Mouse (Mus musculus) CH12F3 (cell line): ENCODE data around the gene Tbc1d17.

Experiments
- in situ Hi-C: fragments of 300-500 bp; cut with MboI; formaldehyde crosslinking; loops from 2 replicates; pipeline ENCODE4 v1.14.3; 2020; ENCODE audit warnings: low sequenced_read_pairs

Tbc1d17 gene

GRCm38 (mm10) chr7:44835373-44836015, 13.4 kb downstream of the Tbc1d17 start:
- in situ Hi-C loops, result no loop called here

GRCm38 (mm10) chr7:44832763-44833162, 16.1 kb downstream of the Tbc1d17 start:
- in situ Hi-C loops, result no loop called here

- in situ Hi-C loops, result no loop called here
These were observed 20.2 kb downstream of the Tbc1d17 start for GRCm38 (mm10) chr7:44828706-44829105.

GRCm38 (mm10) chr7:44826771-44827170, 22.1 kb downstream of the Tbc1d17 start:
- in situ Hi-C loops, result no loop called here

- in situ Hi-C loops, result no loop called here
These were observed 24.0 kb downstream of the Tbc1d17 start for GRCm38 (mm10) chr7:44824872-44825271.

GRCm38 (mm10) chr7:44823409-44823808, 25.5 kb downstream of the Tbc1d17 start:
- in situ Hi-C loops, result no loop called here

GRCm38 (mm10) chr7:44821666-44822448, 27.0 kb downstream of the Tbc1d17 start:
- in situ Hi-C loops, result no loop called here

GRCm38 (mm10) chr7:44820525-44820924, 28.4 kb downstream of the Tbc1d17 start:
- in situ Hi-C loops, result no loop called here

GRCm38 (mm10) chr7:44819863-44820262, 29.0 kb downstream of the Tbc1d17 start:
- in situ Hi-C loops, result no loop called here

- in situ Hi-C loops, result no loop called here
These were observed 29.5 kb downstream of the Tbc1d17 start for GRCm38 (mm10) chr7:44819391-44819790.

GRCm38 (mm10) chr7:44818751-44819235, 30.1 kb downstream of the Tbc1d17 start:
- in situ Hi-C loops, result no loop called here

GRCm38 (mm10) chr7:44818164-44818563, 30.7 kb downstream of the Tbc1d17 start:
- in situ Hi-C loops, result no loop called here

GRCm38 (mm10) chr7:44817441-44817840, 31.4 kb downstream of the Tbc1d17 start:
- in situ Hi-C loops, result no loop called here

GRCm38 (mm10) chr7:44816470-44817021, 32.3 kb downstream of the Tbc1d17 start, which contains the start of gene Atf5:
Gene Atf5 (minus strand): TSS chr7:44816658.
- in situ Hi-C loops, result no loop called here

GRCm38 (mm10) chr7:44815721-44816469, 33.0 kb downstream of the Tbc1d17 start, which contains the start of the genes Nup62 and Il4i1:
Gene Nup62 (plus strand): TSS chr7:44816088.
Gene Il4i1 (plus strand): TSS chr7:44816387.
- in situ Hi-C loops, result no loop called here

- in situ Hi-C loops, result no loop called here
These were observed 33.8 kb downstream of the Tbc1d17 start for GRCm38 (mm10) chr7:44814952-44815553.

GRCm38 (mm10) chr7:44814423-44814822, 34.5 kb downstream of the Tbc1d17 start:
- in situ Hi-C loops, result no loop called here

- in situ Hi-C loops, result no loop called here
These were observed 34.9 kb downstream of the Tbc1d17 start for GRCm38 (mm10) chr7:44813985-44814384.

GRCm38 (mm10) chr7:44812651-44813325, 36.1 kb downstream of the Tbc1d17 start:
- in situ Hi-C loops, result no loop called here
